Mouse (Mus musculus) spleen, adult 12 weeks (tissue): ENCODE measurements at regions not wholly inside any gene's neighbourhood (a gene's known extent, or its start where the extent isn't known, plus 50 kb on each side); places are given as distances from the start of the nearest gene placed in this dataset.
"Not testable (repeated sequence)": the region's sequence is repeated elsewhere in the genome, so short reads cannot be mapped to it uniquely, and the experiment has no call there.

ENCODE experiments used
- DNase-seq: peaks from one replicate; pipeline ENCODE4 v3.0.0; 2022; ENCODE audit warnings: low spot score

GRCm38 (mm10) chr12:56058876-56059275 lies 222.8 kb downstream of the Brms1l start:
- no peak for DNase-seq

GRCm38 (mm10) chr12:56058463-56058862 lies 222.3 kb downstream of the Brms1l start:
- DNase-seq, result peak; percentile 6

- DNase-seq, result no peak
These were observed 219.3 kb downstream of the Brms1l start for GRCm38 (mm10) chr12:56055382-56055781.

- DNase-seq, result no peak
These were observed 209.9 kb downstream of the Brms1l start for GRCm38 (mm10) chr12:56046050-56046449.

GRCm38 (mm10) chr12:56020954-56021514 lies 184.9 kb downstream of the Brms1l start:
- DNase-seq, result no peak

GRCm38 (mm10) chr12:56020547-56020946 lies 184.4 kb downstream of the Brms1l start:
- no peak for DNase-seq

- no peak for DNase-seq
These were observed 173.9 kb downstream of the Brms1l start for GRCm38 (mm10) chr12:56009976-56010375.

GRCm38 (mm10) chr12:56005846-56006245 lies 169.7 kb downstream of the Brms1l start:
- no peak for DNase-seq

- DNase-seq, result no peak
These were observed 169.2 kb downstream of the Brms1l start for GRCm38 (mm10) chr12:56005321-56005720.

- no peak for DNase-seq
These were observed 168.4 kb downstream of the Brms1l start for GRCm38 (mm10) chr12:56004479-56004878.

GRCm38 (mm10) chr12:56003561-56003960 lies 167.4 kb downstream of the Brms1l start:
- DNase-seq, result no peak

- no peak for DNase-seq
These were observed 160.7 kb downstream of the Brms1l start for GRCm38 (mm10) chr12:55996585-55997377.

GRCm38 (mm10) chr12:55983565-55984351 lies 147.6 kb downstream of the Brms1l start:
- no peak for DNase-seq

- no peak for DNase-seq
These were observed 147.0 kb downstream of the Brms1l start for GRCm38 (mm10) chr12:55983128-55983527.

GRCm38 (mm10) chr12:55974262-55974661 lies 138.1 kb downstream of the Brms1l start:
- DNase-seq, result no peak

- DNase-seq, result not testable (repeated sequence)
These were observed 123.2 kb downstream of the Brms1l start for GRCm38 (mm10) chr12:55959319-55959718.

GRCm38 (mm10) chr12:55940566-55940965 lies 104.4 kb downstream of the Brms1l start:
- DNase-seq, result no peak

- DNase-seq, result no peak
These were observed 103.4 kb downstream of the Brms1l start for GRCm38 (mm10) chr12:55939281-55940142.

GRCm38 (mm10) chr12:55934172-55934571 lies 98.0 kb downstream of the Brms1l start:
- no peak for DNase-seq

GRCm38 (mm10) chr12:55933417-55933816 lies 97.3 kb downstream of the Brms1l start:
- DNase-seq, result no peak

GRCm38 (mm10) chr12:55930468-55930867 lies 94.3 kb downstream of the Brms1l start:
- DNase-seq, result no peak

GRCm38 (mm10) chr12:55926974-55927321 lies 90.8 kb downstream of the Brms1l start:
- no peak for DNase-seq
